Mouse (Mus musculus) liver, embryonic 15.5 days (tissue): ENCODE results near the gene Pdzd3. TPM values are rescaled to one million over a fixed set of nuclear protein-coding genes. Genes with fewer than 3 reads are reported as not detected.

ENCODE experiments used
- ATAC-seq: fragments of 200-750 bp; cut with Nextera tagmentation; 2 replicates; pipeline ENCODE4 v1.8.0; 2017; ENCODE audit warnings: moderate number of reproducible peaks, mild to moderate bottlenecking, moderate library complexity; ENCODE audit not compliant: insufficient read depth
- H3K27ac ChIP-seq: fragments of 300-500 bp; sonication (generic); replicated peaks from 2 replicates; pipeline ENCODE4 v1.5.1; 2015; ENCODE audit warnings: mild to moderate bottlenecking, inconsistent platforms
- H3K27me3 ChIP-seq: fragments of 300-500 bp; sonication (generic); 2 replicates; pipeline ENCODE4 v1.6.1; 2015; ENCODE audit warnings: mild to moderate bottlenecking, inconsistent platforms
- H3K36me3 ChIP-seq: fragments of 300-500 bp; sonication (generic); replicated peaks from 2 replicates; pipeline ENCODE4 v1.6.1; 2015; ENCODE audit warnings: moderate library complexity, mild to moderate bottlenecking, inconsistent platforms
- H3K4me1 ChIP-seq: fragments of 300-500 bp; sonication (generic); replicated peaks from 2 replicates; pipeline ENCODE4 v1.6.1; 2015; ENCODE audit warnings: inconsistent platforms
- H3K4me2 ChIP-seq: fragments of 300-500 bp; sonication (generic); 2 replicates; pipeline ENCODE4 v1.6.1; 2015; ENCODE audit warnings: moderate library complexity, mild to moderate bottlenecking, inconsistent platforms
- H3K4me3 ChIP-seq: fragments of 300-500 bp; sonication (generic); replicated peaks from 2 replicates; pipeline ENCODE4 v1.5.1; 2015; ENCODE audit warnings: mild to moderate bottlenecking, inconsistent platforms
- H3K9ac ChIP-seq: fragments of 300-500 bp; sonication (generic); 2 replicates; pipeline ENCODE4 v1.6.1; 2015; ENCODE audit warnings: moderate library complexity, mild to moderate bottlenecking, inconsistent platforms
- H3K9me3 ChIP-seq: fragments of 300-500 bp; sonication (generic); replicated peaks from 2 replicates; pipeline ENCODE4 v1.6.1; 2016; ENCODE audit warnings: inconsistent platforms
- WGBS: fragments of 180-500 bp; shearing (Covaris S2); methylation state at CpG from one replicate; pipeline ENCODE4 v1.1.7; 2015; ENCODE audit warnings: mixed read lengths; ENCODE audit not compliant: insufficient replicate concordance; 5-methylcytosine and 5-hydroxymethylcytosine counted together
- polyA plus RNA-seq: library from polyadenylated mRNA; unstranded; fragments of >200 nt; fragmentation: Nextera tagmentation; extraction: Ambion mirVana; gene quantifications from 2 replicates; pipeline ENCODE4 v1.2.1, GENCODE M21; 2015

Pdzd3 gene
- polyA plus RNA-seq, 1 experiment from 2014 or later, result not detected

DNA sequence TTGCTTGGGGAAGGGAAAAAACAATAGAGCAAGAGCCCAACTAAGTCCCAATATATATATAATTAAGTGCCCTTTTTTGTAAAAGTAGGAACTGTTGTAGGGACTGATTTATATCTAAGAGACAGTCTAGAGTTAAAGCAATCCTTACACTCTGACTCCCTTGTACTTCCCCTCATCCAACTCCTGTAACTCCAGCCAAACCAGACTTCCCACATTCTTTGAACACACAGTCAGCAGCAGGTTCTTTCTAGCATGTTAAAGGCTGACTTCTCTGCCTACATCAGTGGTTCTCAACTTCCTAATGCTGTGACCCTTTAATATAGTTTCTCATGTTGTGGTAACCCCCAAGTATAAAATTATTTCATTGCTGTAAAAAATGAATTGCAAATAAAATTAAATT lies 51.7 kb downstream of the Pdzd3 start:
- Histone ChIP-seq H3K4me1 (peaks cover under 1% of the 10 kb centered on the region; the same call in 1 of the 2 replicates), H3K27me3 (no peaks in the 10 kb centered on the region), H3K9ac (no peak overlapping the region), H3K9me3 (no peaks in the 10 kb centered on the region), H3K36me3 (peaks cover 29% of the 10 kb centered on the region), H3K27ac (no peak overlapping the region), H3K4me3 (no peak overlapping the region), H3K4me2 (no peak overlapping the region)
- no peak for ATAC-seq

DNA sequence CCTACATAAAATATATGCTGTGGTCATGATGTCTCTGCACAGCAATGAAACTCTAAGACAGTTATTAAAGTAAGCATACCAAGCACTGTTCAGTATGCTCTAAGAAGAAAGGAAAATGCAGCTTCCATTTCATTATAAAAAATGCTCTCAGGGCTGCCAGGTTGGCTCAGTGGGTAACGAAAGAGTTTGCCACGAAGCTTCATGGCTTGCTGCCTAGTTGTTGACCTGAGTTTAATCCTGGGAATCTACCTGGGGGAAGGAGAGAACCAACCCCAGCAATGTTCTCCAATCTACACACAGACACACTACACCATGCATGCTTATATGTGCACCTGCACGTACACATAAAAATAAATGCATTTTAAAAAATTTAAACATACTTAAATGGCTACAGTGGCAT lies 52.1 kb downstream of the Pdzd3 start:
- Histone ChIP-seq H3K4me3 (no peak overlapping the region), H3K27me3 (no peaks in the 10 kb centered on the region), H3K36me3 (peaks cover 29% of the 10 kb centered on the region), H3K4me1 (peaks cover 4% of the 10 kb centered on the region), H3K9ac (no peak overlapping the region), H3K9me3 (no peaks in the 10 kb centered on the region), H3K27ac (no peak overlapping the region), H3K4me2 (no peak overlapping the region)
- 77% methylated on average over 3 of the region's 3 CpGs for WGBS
- ATAC-seq, result no peak

Other genes starting within 250 kb of the Pdzd3 start
- 0.15 and 0.26 TPM in 2 replicates for gene Thy1, start 208.1 kb downstream of the Pdzd3 start, polyA plus RNA-seq
- 3.7 and 4.3 TPM in 2 replicates for gene Usp2, start 184.4 kb downstream of the Pdzd3 start, polyA plus RNA-seq
- gene Mfrp, start 149.7 kb downstream of the Pdzd3 start, polyA plus RNA-seq, result 0.10 TPM in 1 of 2 replicates, not detected in the other
- 0.29 and 0.53 TPM in 2 replicates for gene C1qtnf5, start 144.2 kb downstream of the Pdzd3 start, polyA plus RNA-seq
- gene Gm49380, start 138.0 kb downstream of the Pdzd3 start, polyA plus RNA-seq, result not detected in 2 replicates
- 35.2 and 38.4 TPM in 2 replicates for gene Rnf26, start 138.0 kb downstream of the Pdzd3 start, polyA plus RNA-seq
- 4.4 and 4.8 TPM in 2 replicates for gene Mcam, start 117.0 kb downstream of the Pdzd3 start, polyA plus RNA-seq
- gene Cbl, start 17.4 kb downstream of the Pdzd3 start, polyA plus RNA-seq, result 5.1 and 5.8 TPM in 2 replicates
- gene Ccdc153, start 10.8 kb downstream of the Pdzd3 start, polyA plus RNA-seq, result not detected in 2 replicates
- gene Nlrx1, start 17.1 kb upstream of the Pdzd3 start, polyA plus RNA-seq, result 4.1 and 4.2 TPM in 2 replicates
- 16.4 and 18.6 TPM in 2 replicates for gene Abcg4, start 37.1 kb upstream of the Pdzd3 start, polyA plus RNA-seq
- 12.7 and 14.2 TPM in 2 replicates for gene Hinfp, start 54.2 kb upstream of the Pdzd3 start, polyA plus RNA-seq
- 9.6 and 10.4 TPM in 2 replicates for gene C2cd2l, start 68.8 kb upstream of the Pdzd3 start, polyA plus RNA-seq
- 17.9 and 18.4 TPM in 2 replicates for gene Dpagt1, start 74.5 kb upstream of the Pdzd3 start, polyA plus RNA-seq
- 226 and 228 TPM in 2 replicates for gene H2afx, start 83.2 kb upstream of the Pdzd3 start, polyA plus RNA-seq
- 1,466 and 1,543 TPM in 2 replicates for gene Hmbs, start 92.8 kb upstream of the Pdzd3 start, polyA plus RNA-seq
- 14.6 and 15.1 TPM in 2 replicates for gene Vps11, start 110.2 kb upstream of the Pdzd3 start, polyA plus RNA-seq
- 14.8 and 17.0 TPM in 2 replicates for gene Hyou1, start 128.0 kb upstream of the Pdzd3 start, polyA plus RNA-seq
- gene Slc37a4, start 145.4 kb upstream of the Pdzd3 start, polyA plus RNA-seq, result 46.3 and 59.8 TPM in 2 replicates
- 758 and 952 TPM in 2 replicates for gene Rps25, start 155.7 kb upstream of the Pdzd3 start, polyA plus RNA-seq
- 48.2 and 50.4 TPM in 2 replicates for gene Trappc4, start 156.1 kb upstream of the Pdzd3 start, polyA plus RNA-seq
- gene Ccdc84, start 167.1 kb upstream of the Pdzd3 start, polyA plus RNA-seq, result 12.6 and 13.6 TPM in 2 replicates
- gene Foxr1, start 189.7 kb upstream of the Pdzd3 start, polyA plus RNA-seq, result 0.06 TPM in 1 of 2 replicates, not detected in the other
- gene Upk2, start 203.5 kb upstream of the Pdzd3 start, polyA plus RNA-seq, result not detected in 2 replicates
- 1.9 and 2.3 TPM in 2 replicates for gene Bcl9l, start 231.4 kb upstream of the Pdzd3 start, polyA plus RNA-seq